Mouse (Mus musculus) left cerebral cortex, adult 8-10 months (tissue): ENCODE measurements at regions not wholly inside any gene's neighbourhood (a gene's known extent, or its start where the extent isn't known, plus 50 kb on each side); places are given as distances from the start of the nearest gene placed in this dataset.

Experiments used
- DNase-seq, 2 experiments: peaks; one replicate each; pipeline ENCODE4 v3.0.0; 2022; ENCODE audit warnings: low spot score in 2 of 2

- DNase-seq = no peak
These were observed 127.6 kb upstream of the Med14 start for GRCm38 (mm10) chrX:12889482-12889808.

- no peak for DNase-seq
These were observed 127.0 kb upstream of the Med14 start for GRCm38 (mm10) chrX:12888708-12889481.

GRCm38 (mm10) chrX:12888010-12888707, 126.3 kb upstream of the Med14 start:
- DNase-seq = no peak

GRCm38 (mm10) chrX:12887516-12887915, 125.6 kb upstream of the Med14 start:
- no peak for DNase-seq

GRCm38 (mm10) chrX:12886160-12887048, 124.5 kb upstream of the Med14 start:
- DNase-seq = no peak

- DNase-seq = no peak
These were observed 117.4 kb upstream of the Med14 start for GRCm38 (mm10) chrX:12879233-12879632.

- DNase-seq = no peak
These were observed 115.6 kb upstream of the Med14 start for GRCm38 (mm10) chrX:12877506-12877905.

GRCm38 (mm10) chrX:12873698-12874144, 111.8 kb upstream of the Med14 start:
- peak; percentile 46 to 68 for DNase-seq

- no peak for DNase-seq
These were observed 111.4 kb upstream of the Med14 start for GRCm38 (mm10) chrX:12873230-12873629.

GRCm38 (mm10) chrX:12866885-12867498, 105.1 kb upstream of the Med14 start:
- DNase-seq = no peak

- no peak for DNase-seq
These were observed 104.3 kb upstream of the Med14 start for GRCm38 (mm10) chrX:12866176-12866575.

GRCm38 (mm10) chrX:12860168-12860567, 98.3 kb upstream of the Med14 start:
- no peak for DNase-seq

GRCm38 (mm10) chrX:12858757-12859156, 96.9 kb upstream of the Med14 start:
- DNase-seq = no peak

- peak; percentile 18 to 25 for DNase-seq
These were observed 96.2 kb upstream of the Med14 start for GRCm38 (mm10) chrX:12857881-12858755.

- no peak for DNase-seq
These were observed 93.6 kb upstream of the Med14 start for GRCm38 (mm10) chrX:12855425-12855824.

GRCm38 (mm10) chrX:12851684-12852083, 89.8 kb upstream of the Med14 start:
- DNase-seq = no peak

- DNase-seq = no peak
These were observed 82.6 kb upstream of the Med14 start for GRCm38 (mm10) chrX:12844431-12844830.

- no peak for DNase-seq
These were observed 79.1 kb upstream of the Med14 start for GRCm38 (mm10) chrX:12841021-12841325.

GRCm38 (mm10) chrX:12840160-12841020, 78.5 kb upstream of the Med14 start:
- peak; percentile 59 to 84 for DNase-seq
